Mouse (Mus musculus) thymus, postnatal 14 days (tissue): ENCODE results near the gene Sppl3.
A peak's percentile ranks its signal among the peaks of the same experiment; 100 is the strongest.

Experiments used
- DNase-seq: peaks from one replicate; pipeline ENCODE4 v3.0.0; 2021

Gene Sppl3

GRCm38 (mm10) chr5:115000503-115000902 is 10.4 kb upstream of the Sppl3 start:
- no peak for DNase-seq

DNA sequence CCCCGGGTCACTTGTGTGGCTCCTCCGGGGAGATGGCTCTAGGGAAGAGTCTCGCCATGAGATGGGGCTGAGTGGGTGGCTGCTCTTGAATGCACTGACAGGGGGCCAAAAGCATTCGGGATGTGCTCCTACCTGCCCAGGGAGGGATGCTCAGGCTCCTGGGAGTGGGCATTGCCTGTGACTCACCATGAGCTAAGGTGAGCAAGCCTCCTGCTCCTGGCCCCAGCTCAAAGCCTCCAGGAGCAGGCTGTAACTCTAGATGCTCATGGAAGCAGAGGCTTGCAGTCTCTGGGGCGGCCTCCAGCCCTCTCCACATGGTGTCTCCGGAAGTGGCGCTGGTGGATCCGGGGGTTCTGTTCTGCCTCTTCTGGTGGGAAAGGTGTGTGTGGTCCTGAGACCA is 9.5 kb upstream of the Sppl3 start:
- no peak for DNase-seq

- DNase-seq, result no peak
Observed at GRCm38 (mm10) chr5:115002781-115003180, 8.2 kb upstream of the Sppl3 start.

GRCm38 (mm10) chr5:115003224-115003873 is 7.6 kb upstream of the Sppl3 start:
- no peak for DNase-seq

- no peak for DNase-seq
Observed at GRCm38 (mm10) chr5:115007768-115008167, 3.2 kb upstream of the Sppl3 start.

DNA sequence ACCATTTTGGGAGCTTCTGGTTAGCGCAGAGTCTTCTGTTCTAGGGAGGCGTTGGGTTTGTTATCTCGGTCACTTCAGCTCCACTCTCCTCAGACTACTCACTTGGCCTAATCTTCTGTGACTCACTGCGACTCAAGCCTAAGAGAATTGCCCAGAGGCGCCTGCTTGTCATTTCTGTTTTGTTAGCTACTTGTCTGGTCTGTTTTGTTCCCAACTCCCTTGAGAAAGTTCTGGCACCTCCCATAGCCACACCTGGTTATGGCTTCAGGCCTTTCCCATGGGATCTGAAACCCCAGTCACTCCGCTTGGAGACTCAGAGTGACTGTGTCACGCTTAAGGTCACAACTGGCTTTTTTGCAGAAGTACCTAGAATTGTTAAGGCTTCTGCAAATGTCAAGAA is 2.6 kb upstream of the Sppl3 start:
- DNase-seq, result no peak

- no peak for DNase-seq
Observed at GRCm38 (mm10) chr5:115009143-115009542, 1.8 kb upstream of the Sppl3 start.

GRCm38 (mm10) chr5:115009961-115010360 is 976 bp upstream of the Sppl3 start:
- DNase-seq, result no peak

DNA sequence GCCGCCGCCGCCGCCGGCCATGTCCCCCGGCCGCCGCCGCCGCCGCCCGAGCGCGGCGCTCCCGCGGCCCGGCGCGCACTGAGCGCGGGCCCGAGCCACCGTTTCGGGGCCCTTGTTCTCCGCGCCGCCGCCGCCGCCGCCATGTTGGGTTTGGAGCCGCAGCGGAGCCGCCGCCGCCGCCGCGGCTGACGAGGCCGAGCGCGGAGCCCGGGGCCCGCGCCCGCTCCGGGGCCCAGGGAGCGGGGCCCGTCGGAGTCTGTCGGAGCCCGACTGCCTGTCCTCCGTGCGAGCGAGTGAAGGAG is 231 bp downstream of the Sppl3 start:
- no peak for DNase-seq

DNA sequence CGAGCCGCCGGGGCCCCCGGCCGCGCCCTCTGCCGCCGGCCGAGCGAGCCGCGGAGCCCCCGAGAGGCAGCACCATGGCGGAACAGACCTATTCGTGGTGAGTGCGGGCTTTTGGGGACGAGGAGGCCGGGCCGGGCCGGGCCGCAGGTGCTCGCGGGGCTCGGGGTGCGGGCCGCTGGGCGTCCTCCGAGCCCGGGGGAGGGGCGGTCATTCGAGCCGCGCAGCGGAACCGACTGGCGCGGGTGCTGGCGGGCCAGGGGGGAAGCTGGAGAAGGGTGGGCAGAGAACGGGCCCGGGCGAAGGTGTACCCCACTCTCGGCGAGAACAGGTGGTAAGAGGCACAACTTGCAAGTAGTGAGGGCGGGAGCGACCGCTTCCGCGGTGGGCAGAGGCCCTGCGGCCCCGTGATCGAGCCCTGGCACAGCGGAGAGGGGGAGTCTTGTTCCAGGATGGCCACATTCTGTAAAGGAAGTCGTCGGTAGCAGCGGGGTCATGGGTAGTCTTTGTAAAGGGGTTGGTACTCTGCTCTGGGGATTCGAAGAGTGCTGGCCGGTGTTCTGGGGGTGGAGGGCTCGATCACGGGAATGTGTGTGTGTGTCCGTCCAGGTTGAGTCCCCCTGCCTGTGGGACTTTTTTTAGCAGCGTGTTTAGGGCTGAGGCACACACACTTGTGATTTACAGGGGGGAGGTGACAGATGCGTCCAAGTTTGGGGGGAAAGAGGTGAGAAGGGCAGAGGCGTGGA is 753 bp downstream of the Sppl3 start:
- DNase-seq, result peak; percentile 66

GRCm38 (mm10) chr5:115013436-115013835 is 2.5 kb downstream of the Sppl3 start:
- no peak for DNase-seq

DNA sequence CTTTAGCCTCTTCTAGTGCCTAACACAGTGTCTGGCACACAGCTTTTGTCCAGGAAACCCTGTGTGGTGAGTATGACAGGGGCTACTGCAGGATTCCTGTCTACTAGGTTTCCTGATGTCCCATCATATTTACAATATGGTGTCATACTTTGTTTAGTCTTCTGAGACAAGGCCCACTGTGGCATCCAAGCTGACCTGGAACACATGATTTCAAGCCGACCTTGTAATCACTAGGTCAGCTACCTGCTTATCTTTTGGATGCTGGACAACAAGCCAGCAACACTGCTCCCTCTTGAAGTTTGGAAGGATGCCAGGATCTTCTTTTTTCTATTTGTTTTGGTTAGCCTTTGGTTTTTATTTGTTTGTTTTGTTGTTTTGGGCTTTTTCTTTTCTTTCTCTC is 3.6 kb downstream of the Sppl3 start:
- DNase-seq, result no peak

GRCm38 (mm10) chr5:115015121-115015520 is 4.2 kb downstream of the Sppl3 start:
- DNase-seq, result no peak

DNA sequence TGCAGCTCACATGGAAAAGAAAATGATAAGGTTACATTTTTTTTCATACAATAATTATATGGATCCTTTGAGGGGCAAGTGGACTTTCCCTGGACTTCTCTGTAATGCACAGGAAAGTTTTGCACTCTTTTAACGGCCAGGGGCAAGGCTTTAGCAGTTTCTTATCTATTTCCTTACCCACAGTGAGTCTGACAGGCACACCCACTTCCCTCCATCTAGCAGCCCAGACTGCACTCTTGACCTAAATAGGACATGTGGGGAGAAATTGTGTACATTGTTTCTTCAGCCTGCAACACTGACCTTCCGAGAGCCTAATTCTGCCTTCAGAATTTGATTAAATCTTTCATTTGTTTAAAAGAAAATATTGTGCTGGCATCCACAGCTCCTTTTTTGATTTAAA is 7.3 kb downstream of the Sppl3 start:
- DNase-seq, result no peak

DNA sequence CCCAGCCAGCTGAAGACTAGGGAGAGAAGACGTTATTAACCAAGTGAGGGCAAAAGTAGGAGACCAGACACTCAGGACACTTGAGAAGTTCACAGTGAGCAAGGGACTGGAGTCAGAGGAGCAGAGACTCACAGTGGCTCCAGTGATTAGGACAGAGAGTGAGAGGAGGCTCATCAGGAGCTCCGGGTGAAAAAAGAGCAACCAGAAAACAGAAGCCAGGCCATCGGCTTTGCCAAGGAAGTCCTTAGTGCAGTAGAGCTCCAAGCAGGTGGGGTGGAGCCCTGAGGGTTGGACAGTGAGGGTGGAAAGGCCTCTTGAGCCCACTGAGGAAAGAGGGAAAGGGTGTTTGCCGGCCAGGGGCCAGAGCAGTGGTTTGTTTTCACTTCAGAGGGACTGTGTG is 7.9 kb downstream of the Sppl3 start:
- DNase-seq, result no peak

DNA sequence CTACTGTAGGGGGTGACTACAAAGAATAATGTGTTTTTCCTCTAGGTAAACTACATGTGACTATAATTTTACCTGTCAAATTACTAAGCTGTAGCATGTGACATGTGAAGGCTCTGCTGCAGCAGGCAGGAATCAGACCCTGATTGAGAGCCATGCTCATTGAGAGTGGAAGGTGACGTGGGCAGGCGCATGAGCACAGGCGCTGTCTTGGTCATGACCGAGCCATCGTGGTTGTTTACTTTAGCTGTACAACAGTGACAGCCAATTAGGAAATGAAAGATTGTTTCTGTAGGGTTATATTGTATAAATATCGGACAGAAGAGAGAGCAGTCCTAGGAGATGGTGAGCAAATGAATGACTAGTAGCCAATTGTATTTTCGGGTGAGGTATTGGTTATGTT is 11.1 kb downstream of the Sppl3 start:
- no peak for DNase-seq

DNA sequence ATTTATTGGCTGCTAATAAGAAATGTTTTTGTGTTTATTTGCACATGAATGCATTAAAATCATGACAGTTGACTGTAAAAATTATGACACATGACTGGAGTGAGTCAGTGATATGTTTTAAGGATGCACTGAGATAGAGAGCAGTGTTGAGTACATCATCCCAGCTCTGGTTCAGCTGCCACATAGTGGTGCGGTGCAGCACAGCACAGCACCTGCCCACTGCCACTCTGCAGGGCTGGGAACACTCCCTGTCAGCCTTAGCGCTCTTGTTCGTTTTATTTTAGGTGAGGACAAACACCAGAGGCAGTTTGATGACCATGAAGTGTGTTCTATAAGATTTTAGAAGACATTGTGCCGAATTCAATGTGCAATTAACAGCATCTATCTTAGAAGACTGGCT is 15.2 kb downstream of the Sppl3 start:
- DNase-seq, result no peak

DNA sequence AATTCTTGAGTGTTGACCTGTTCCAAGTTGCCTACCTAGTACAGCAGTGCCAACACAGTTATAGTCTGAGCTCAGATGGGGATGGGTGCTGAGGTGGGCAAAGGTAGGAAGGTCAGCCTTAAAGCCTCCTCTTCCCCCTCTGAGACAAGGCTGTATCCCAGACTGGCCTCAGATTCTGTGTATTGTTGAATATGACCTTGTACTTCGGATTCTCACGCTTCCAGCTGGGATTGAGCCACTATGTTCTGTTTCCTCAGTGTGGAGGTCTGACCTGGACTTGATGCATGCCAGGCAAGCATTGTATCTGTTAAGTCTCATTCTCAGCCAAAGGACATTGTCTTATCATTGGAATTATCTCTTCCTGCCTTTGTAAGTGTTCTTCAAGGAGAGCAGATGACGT is 16.2 kb downstream of the Sppl3 start:
- no peak for DNase-seq

GRCm38 (mm10) chr5:115028920-115029319 is 18.0 kb downstream of the Sppl3 start:
- no peak for DNase-seq

GRCm38 (mm10) chr5:115029509-115029908 is 18.6 kb downstream of the Sppl3 start:
- no peak for DNase-seq

DNA sequence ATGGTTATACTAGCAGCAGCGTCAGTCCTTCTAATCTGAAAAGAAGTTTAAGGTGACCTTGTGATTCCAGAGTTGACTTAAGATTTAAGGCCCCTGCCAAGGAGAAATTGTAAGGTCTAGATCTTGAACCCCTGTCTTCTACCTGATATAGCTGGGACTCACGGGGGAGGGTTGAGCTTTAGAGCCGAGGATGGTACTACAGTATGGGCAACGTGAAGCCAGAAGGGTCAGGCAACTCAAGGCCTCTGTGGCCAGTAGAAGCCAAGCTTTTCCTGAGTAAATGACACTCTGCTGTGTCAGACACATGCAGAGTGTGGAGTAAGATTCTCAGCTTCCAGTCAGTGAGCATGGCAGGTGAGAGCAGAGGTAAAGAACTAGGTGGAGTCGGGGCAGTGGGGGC is 20.6 kb downstream of the Sppl3 start:
- no peak for DNase-seq

DNA sequence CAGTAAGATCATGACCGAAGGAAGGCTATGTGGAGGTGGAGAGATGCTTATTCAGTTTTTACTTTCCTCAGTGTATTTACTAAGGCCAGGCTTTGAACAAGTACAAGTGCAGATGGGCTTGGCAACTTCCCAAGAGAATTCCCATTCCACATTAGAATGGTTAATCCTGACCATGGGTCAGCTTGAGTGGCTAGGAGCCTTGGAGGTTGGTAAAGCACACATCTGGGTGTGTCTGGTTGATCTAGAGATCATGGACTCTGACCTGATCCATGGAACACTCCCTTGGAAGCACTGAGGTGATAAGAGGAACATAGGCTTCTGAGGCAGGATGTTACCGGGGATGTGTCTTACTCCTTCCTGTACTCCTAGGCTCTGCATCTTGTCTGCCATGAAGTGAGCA is 21.7 kb downstream of the Sppl3 start:
- DNase-seq, result no peak

- DNase-seq, result no peak
Observed at GRCm38 (mm10) chr5:115035217-115035616, 24.3 kb downstream of the Sppl3 start.

- DNase-seq, result no peak
Observed at GRCm38 (mm10) chr5:115037099-115037498, 26.2 kb downstream of the Sppl3 start.

- DNase-seq, result no peak
Observed at GRCm38 (mm10) chr5:115040756-115041155, 29.8 kb downstream of the Sppl3 start.
